Mouse (Mus musculus): Measurements from ENCODE around the gene Gm11568. TPM values are rescaled to one million over a fixed set of nuclear protein-coding genes. Genes with fewer than 3 reads are reported as not detected.

Gm11568 gene
- total RNA-seq (2023), result not detected

DNA sequence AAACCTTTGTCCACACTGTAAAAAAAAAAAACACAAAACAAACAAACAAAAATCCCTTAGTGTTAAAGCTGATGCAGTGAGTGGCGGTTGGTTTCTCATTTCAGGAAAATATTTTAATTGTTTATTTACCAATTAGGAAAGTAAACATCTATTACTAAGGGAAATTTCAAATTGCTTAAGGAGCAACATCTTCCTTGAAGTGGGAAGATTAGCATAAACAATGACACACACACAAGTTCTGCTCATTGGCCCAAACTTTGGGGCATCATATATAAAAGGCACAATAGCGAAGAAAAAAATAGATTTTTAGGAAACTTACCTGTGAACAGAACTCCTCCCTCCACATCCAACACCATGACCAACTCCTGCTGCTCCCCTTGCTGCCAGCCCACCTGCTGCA is at the start of gene Gm11568:
Gene Gm11568 (plus strand): TSS at position 301 of the 400 bp plus-strand sequence.

GRCm38 (mm10) chr11:99809792-99810191 is 47.9 kb upstream of the Gm11568 start, which contains the start of gene Krtap4-13:
TSS of gene Krtap4-13 (minus strand) at chr11:99809892.

GRCm38 (mm10) chr11:99815566-99815965 is 42.2 kb upstream of the Gm11568 start, which contains the start of gene Gm11564:
TSS of gene Gm11564 (minus strand) at chr11:99815666.

DNA sequence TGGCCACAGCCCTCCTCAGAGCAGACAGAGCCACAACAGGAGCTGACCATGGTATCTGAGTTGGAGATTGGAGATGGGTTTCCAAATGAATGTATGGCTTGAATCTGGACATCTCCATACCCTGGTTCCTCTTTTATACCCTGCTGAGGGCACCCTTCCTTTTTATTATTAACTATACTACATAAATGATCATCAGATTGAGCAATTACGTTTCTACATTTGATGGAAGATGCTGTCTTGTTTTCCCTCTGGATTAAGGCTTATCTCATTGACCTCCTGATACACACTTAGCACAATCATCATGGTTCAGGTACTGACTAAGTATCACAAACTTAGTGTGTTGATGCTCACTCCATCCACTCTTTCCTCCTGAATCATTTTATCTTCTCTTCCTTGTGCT is 19.8 kb upstream of the Gm11568 start, which contains the start of gene 2300003K06Rik:
Gene 2300003K06Rik (minus strand): TSS at position 101 of the 400 bp plus-strand sequence.

DNA sequence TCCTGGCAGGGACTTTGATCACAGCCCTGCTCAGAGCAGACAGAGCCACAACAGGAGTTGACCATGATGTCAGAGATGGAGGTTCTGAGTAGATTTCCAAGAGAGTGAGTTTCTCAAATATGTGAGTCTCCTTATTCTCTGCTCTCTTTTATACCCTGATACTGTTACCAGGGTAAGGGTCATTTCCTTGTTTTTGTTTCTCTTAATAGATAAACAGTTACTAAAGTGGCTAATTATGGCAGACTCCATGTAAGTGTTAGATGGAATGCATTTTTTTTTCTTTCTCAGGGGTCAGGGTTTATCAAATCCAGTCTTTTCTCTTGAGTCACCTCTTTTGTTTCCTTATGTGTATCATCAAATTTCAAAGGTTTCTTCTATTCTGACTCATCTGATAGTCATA is 6.2 kb upstream of the Gm11568 start, which contains the start of gene Krtap4-16:
Gene Krtap4-16 (minus strand): TSS at position 101 of the 400 bp plus-strand sequence.

DNA sequence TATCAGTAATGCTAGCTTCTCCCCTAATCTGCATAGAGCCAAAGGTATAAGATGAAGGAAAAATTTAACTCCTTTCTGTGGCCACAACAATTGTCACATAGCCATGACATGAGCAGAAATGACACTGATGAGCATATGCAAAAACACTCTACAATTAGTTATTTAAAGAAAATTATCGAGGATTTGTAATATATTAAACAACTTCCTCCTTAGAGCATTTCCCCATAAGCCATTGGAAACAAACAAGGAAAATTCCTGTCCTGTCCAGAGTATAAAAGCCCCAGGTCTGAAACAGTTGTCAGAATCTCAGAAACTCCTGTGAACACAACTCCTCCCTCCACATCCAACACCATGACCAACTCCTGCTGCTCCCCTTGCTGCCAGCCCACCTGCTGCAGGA is 6.5 kb downstream of the Gm11568 start, which contains the start of gene Gm11559:
Gene Gm11559 (plus strand): TSS at position 301 of the 400 bp plus-strand sequence.

DNA sequence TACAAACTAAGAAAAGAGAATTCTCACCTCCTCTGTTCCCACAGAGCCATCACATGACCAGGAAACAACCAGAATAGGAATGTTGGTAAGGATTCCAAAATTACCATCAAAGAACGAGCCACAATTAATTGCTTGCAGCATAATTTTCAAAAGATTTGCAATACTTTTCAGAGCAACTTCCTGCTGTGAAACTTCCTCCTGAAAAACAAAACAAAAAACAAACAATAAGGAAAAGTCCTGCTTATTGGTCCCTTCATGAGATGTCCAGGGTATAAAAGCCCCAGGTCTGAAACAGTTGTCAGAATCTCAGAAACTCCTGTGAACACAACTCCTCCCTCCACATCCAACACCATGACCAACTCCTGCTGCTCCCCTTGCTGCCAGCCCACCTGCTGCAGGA is 15.4 kb downstream of the Gm11568 start, which contains the start of gene Krtap9-1:
Gene Krtap9-1 (plus strand): TSS at position 301 of the 400 bp plus-strand sequence.

DNA sequence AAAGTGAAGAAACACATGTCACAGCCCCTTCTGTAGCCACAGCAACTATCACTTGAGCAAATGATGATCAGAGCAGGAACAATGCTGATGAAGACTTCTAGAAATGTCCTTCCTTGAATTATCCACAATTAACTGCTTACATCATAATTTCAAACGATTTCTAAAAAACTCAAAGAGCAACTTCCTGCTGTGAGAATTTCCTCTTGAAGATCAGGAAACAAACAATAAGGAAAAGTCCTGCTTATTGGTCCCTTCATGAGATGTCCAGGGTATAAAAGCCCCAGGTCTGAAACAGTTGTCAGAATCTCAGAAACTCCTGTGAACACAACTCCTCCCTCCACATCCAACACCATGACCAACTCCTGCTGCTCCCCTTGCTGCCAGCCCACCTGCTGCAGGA is 21.2 kb downstream of the Gm11568 start, which contains the start of gene Gm11567:
Gene Gm11567 (plus strand): TSS at position 301 of the 400 bp plus-strand sequence.

GRCm38 (mm10) chr11:99907620-99908019 is 49.9 kb downstream of the Gm11568 start, which contains the start of gene Krtap31-1:
TSS of gene Krtap31-1 (plus strand) at chr11:99907920.

Other genes starting within 250 kb of the Gm11568 start
- gene Gm11937, start 247.7 kb upstream of the Gm11568 start, total RNA-seq (2023), result not detected
- gene Krtap2-4, start 243.1 kb upstream of the Gm11568 start, total RNA-seq (2023), result not detected
- not detected for gene Gm11562, start 237.5 kb upstream of the Gm11568 start, total RNA-seq (2023)
- gene Krtap4-1, start 229.7 kb upstream of the Gm11568 start, total RNA-seq (2023), result not detected
- not detected for gene Krtap4-2, start 222.8 kb upstream of the Gm11568 start, total RNA-seq (2023)
- not detected for gene Krtap4-7, start 213.8 kb upstream of the Gm11568 start, total RNA-seq (2023)
- not detected for gene Gm11555, start 207.7 kb upstream of the Gm11568 start, total RNA-seq (2023)
- gene Gm11563, start 199.0 kb upstream of the Gm11568 start, total RNA-seq (2023), result not detected
- gene Krtap4-6, start 192.0 kb upstream of the Gm11568 start, total RNA-seq (2023), result not detected
- gene Gm14190, start 167.2 kb upstream of the Gm11568 start, total RNA-seq (2023), result not detected
- not detected for gene Gm14180, start 123.6 kb upstream of the Gm11568 start, total RNA-seq (2023)
- gene Gm11595, start 85.0 kb upstream of the Gm11568 start, total RNA-seq (2023), result not detected
- not detected for gene Krtap4-8, start 77.2 kb upstream of the Gm11568 start, total RNA-seq (2023)
- not detected for gene Krtap4-9, start 72.7 kb upstream of the Gm11568 start, total RNA-seq (2023)
- gene Gm11596, start 64.5 kb upstream of the Gm11568 start, total RNA-seq (2023), result not detected
- gene Gm11569, start 59.0 kb upstream of the Gm11568 start, total RNA-seq (2023), result not detected
- not detected for gene Gm11554, start 53.5 kb upstream of the Gm11568 start, total RNA-seq (2023)
- gene Krtap4-13, start 48.0 kb upstream of the Gm11568 start, total RNA-seq (2023), result not detected
- gene Gm11564, start 42.3 kb upstream of the Gm11568 start, total RNA-seq (2023), result not detected
- gene 2300003K06Rik, start 19.9 kb upstream of the Gm11568 start, total RNA-seq (2023), result not detected
- not detected for gene Krtap4-16, start 6.3 kb upstream of the Gm11568 start, total RNA-seq (2023)
- gene Gm11559, start 6.6 kb downstream of the Gm11568 start, total RNA-seq (2023), result not detected
- gene Krtap9-1, start 15.5 kb downstream of the Gm11568 start, total RNA-seq (2023), result not detected
- not detected for gene Gm11567, start 21.3 kb downstream of the Gm11568 start, total RNA-seq (2023)
- not detected for gene Krtap31-1, start 50.0 kb downstream of the Gm11568 start, total RNA-seq (2023)
- not detected for gene Gm11565, start 56.8 kb downstream of the Gm11568 start, total RNA-seq (2023)
- not detected for gene Krtap31-2, start 78.4 kb downstream of the Gm11568 start, total RNA-seq (2023)
- not detected for gene Krtap9-5, start 90.6 kb downstream of the Gm11568 start, total RNA-seq (2023)
- gene Krtap29-1, start 121.1 kb downstream of the Gm11568 start, total RNA-seq (2023), result not detected
- not detected for gene Krtap16-1, start 128.7 kb downstream of the Gm11568 start, total RNA-seq (2023)
- not detected for gene Krtap17-1, start 136.1 kb downstream of the Gm11568 start, total RNA-seq (2023)
- not detected for gene Krt33a, start 158.3 kb downstream of the Gm11568 start, total RNA-seq (2023)
- not detected for gene Krt33b, start 172.0 kb downstream of the Gm11568 start, total RNA-seq (2023)
- not detected for gene Krt34, start 183.6 kb downstream of the Gm11568 start, total RNA-seq (2023)
- gene Krt31, start 192.6 kb downstream of the Gm11568 start, total RNA-seq (2023), result not detected
- gene Krt32, start 230.3 kb downstream of the Gm11568 start, total RNA-seq (2023), result not detected
- gene Krt35, start 238.3 kb downstream of the Gm11568 start, total RNA-seq (2023), result not detected
- not detected for gene Krt36, start 247.7 kb downstream of the Gm11568 start, total RNA-seq (2023)

Measured in CD4-positive naive resting alpha-beta T cell, adult 57 days (primary cell).